Mouse (Mus musculus): ENCODE data around the gene Olfr668. TPM values are rescaled to one million over a fixed set of nuclear protein-coding genes. Genes with fewer than 3 reads are reported as not detected.
"Not testable (repeated sequence)": the region's sequence is repeated elsewhere in the genome, so short reads cannot be mapped to it uniquely, and the experiment has no call there.

The Olfr668 gene
- not detected for total RNA-seq (2021)

DNA sequence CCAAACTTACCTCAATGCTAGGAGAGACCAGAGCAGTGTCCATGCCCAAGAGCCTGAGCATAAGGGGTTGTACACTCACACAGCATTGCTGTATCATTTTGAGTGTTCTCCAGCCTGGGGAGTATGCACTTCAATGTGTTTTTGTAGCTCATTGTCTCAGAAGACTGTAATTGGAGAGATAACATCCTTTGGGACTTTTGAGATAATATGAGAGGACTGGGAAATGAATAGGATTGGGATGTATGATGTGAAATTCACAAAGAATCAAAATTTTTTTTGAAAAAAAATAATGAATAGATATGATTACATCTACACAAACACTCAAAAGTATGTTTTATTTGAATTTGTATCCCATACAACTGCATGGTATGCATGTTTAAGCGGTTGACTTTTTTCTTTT is at the start of gene Olfr668:
Gene Olfr668 (minus strand): TSS at position 101 of the 400 bp plus-strand sequence.
- no peak for DNase-seq
- intact Hi-C loops (cut with DNase I): no loop called here

DNA sequence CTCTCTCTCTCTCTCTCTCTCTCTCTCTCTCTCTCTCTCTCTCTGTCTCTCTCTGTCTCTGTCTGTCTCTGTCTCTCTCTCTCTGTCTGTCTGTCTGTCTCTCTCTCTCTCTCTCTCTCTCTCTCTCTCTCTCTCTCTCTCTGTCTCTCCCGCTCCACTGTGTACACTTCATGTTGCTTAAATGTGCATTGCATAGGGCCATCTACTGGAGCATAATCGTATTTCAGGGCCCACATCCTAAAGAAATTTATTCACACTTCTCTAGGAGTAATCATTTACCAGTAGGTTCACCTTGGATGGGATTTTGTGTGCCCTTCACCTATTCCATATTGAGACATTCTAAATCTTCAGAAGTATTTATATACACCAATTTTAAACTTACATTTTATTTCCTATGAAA is 44.6 kb upstream of the Olfr668 start:
- DNase-seq; intact Hi-C loops (cut with DNase I): not testable (repeated sequence)

- intact Hi-C loops (cut with DNase I): no loop called here
Observed at GRCm38 (mm10) chr7:104962520-104962919, 34.7 kb upstream of the Olfr668 start, which contains the start of gene Olfr670. Olfr670 (minus strand) TSS chr7:104962620.

DNA sequence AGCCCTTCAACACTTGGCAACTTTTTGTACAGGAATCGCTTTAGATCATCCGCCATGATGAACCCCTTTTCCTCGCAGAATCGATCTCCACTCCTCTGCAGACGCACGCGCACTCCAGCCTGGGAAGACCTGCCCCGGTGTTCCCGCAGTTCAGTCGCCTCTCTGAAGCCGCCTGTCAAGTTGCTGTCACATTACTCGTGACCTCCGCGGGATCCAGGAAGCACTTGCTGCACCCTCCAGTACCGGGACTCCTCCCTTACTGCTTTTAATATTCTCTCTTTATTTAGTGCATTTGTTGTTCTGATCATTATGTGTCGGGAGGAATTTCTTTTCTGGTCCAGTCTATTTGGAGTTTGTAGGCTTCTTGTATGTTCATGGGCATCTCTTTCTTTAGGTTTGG is 22.4 kb upstream of the Olfr668 start:
- intact Hi-C loops (cut with DNase I); DNase-seq: not testable (repeated sequence)

More at GRCm38 (mm10) chr7:104962520-104962919, 34.7 kb upstream of the Olfr668 start, which contains the start of gene Olfr670:
- DNase-seq: no peak

GRCm38 (mm10) chr7:104933940-104934339 is 6.1 kb upstream of the Olfr668 start, which contains the start of gene Olfr669:
Olfr669 (plus strand) TSS chr7:104934240.
- intact Hi-C loops (cut with DNase I): no loop called here
- DNase-seq: no peak

DNA sequence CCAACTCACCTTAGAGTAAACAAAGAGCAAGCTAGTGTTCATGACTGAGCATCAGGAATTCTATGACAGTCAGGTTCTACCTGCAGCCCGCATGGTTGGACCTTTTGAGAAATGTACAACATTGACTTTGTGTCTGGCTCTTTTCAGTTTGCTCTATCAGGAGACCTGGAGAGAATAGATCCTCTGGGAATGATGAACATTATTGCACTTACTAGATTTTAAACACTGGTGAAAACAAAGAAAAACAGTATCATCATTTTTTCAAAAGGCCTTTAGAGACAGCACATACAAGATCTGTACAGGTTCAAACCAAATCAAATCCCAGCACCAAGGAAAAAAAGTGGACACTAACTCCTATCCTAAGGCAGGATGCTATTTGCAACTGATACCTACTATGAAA is 6.5 kb downstream of the Olfr668 start, which contains the start of gene Olfr667:
Gene Olfr667 (minus strand): TSS at position 101 of the 400 bp plus-strand sequence.
- intact Hi-C loops (cut with DNase I): no loop called here
- DNase-seq: no peak

GRCm38 (mm10) chr7:104895852-104896251 is 32.0 kb downstream of the Olfr668 start, which contains the start of gene Olfr666:
Olfr666 (minus strand) TSS chr7:104895952.
- DNase-seq: no peak
- intact Hi-C loops (cut with DNase I): no loop called here

GRCm38 (mm10) chr7:104877731-104878130 is 50.1 kb downstream of the Olfr668 start, which contains the start of gene Olfr665:
Olfr665 (plus strand) TSS chr7:104878031.
- intact Hi-C loops (cut with DNase I): no loop called here
- no peak for DNase-seq

Other genes with a start within 250 kb of the Olfr668 start
- gene Olfr661, start 241.6 kb downstream of the Olfr668 start, total RNA-seq (2021): not detected
- gene Usp17le, start 150.6 kb downstream of the Olfr668 start, total RNA-seq (2021): not detected
- not detected for gene Usp17lb, start 85.5 kb downstream of the Olfr668 start, total RNA-seq (2021)
- not detected for gene Usp17la, start 71.0 kb downstream of the Olfr668 start, total RNA-seq (2021)
- not detected for gene Olfr665, start 50.0 kb downstream of the Olfr668 start, total RNA-seq (2021)
- not detected for gene Olfr666, start 32.1 kb downstream of the Olfr668 start, total RNA-seq (2021)
- not detected for gene Olfr667, start 6.6 kb downstream of the Olfr668 start, total RNA-seq (2021)
- not detected for gene Olfr669, start 6.2 kb upstream of the Olfr668 start, total RNA-seq (2021)
- not detected for gene Olfr670, start 34.6 kb upstream of the Olfr668 start, total RNA-seq (2021)
- not detected for gene Olfr671, start 51.1 kb upstream of the Olfr668 start, total RNA-seq (2021)
- not detected for gene Olfr672, start 74.0 kb upstream of the Olfr668 start, total RNA-seq (2021)
- not detected for gene Olfr675, start 100.4 kb upstream of the Olfr668 start, total RNA-seq (2021)
- gene Olfr676, start 104.6 kb upstream of the Olfr668 start, total RNA-seq (2021): not detected
- gene Olfr677, start 123.3 kb upstream of the Olfr668 start, total RNA-seq (2021): not detected
- gene Olfr678, start 136.4 kb upstream of the Olfr668 start, total RNA-seq (2021): not detected
- not detected for gene Olfr679, start 153.1 kb upstream of the Olfr668 start, total RNA-seq (2021)
- gene Olfr680-ps1, start 164.8 kb upstream of the Olfr668 start, total RNA-seq (2021): not detected
- gene Olfr681, start 188.8 kb upstream of the Olfr668 start, total RNA-seq (2021): not detected
- gene Olfr683, start 219.0 kb upstream of the Olfr668 start, total RNA-seq (2021): not detected
- gene Olfr684, start 235.6 kb upstream of the Olfr668 start, total RNA-seq (2021): not detected

All from heart, postnatal 10 days (tissue).